Mouse (Mus musculus) G1E (cell line): ENCODE results near the gene Cdk14.

Experiments used
- CTCF ChIP-seq: IDR thresholded peaks from 2 replicates; pipeline ENCODE4 v1.5.1; 2012; ENCODE audit warnings: low read depth, low read length, inconsistent platforms, mixed read lengths
- GATA1 ChIP-seq: IDR thresholded peaks from 2 replicates; pipeline ENCODE4 v1.6.1; 2012; ENCODE audit warnings: borderline replicate concordance, low read length, inconsistent platforms, mixed read lengths
- POLR2AphosphoS5 ChIP-seq: IDR thresholded peaks from 2 replicates; pipeline ENCODE4 v1.6.1; 2012; ENCODE audit warnings: low read depth, low read length, inconsistent platforms; ENCODE audit not compliant: insufficient replicate concordance

GRCm38 (mm10) chr5:4791219-4791618 is 628.9 kb downstream of the Cdk14 start:
- TF ChIP-seq GATA1 (no peak), POLR2AphosphoS5 (no peak), CTCF (no peak)
